Mouse (Mus musculus): ENCODE measurements around the gene Vmac. TPM values are rescaled to one million over a fixed set of nuclear protein-coding genes. Genes with fewer than 3 reads are reported as not detected.

Gene Vmac
- polyA plus RNA-seq, 1 experiment, result 32.8 TPM

- DNase-seq, result no peak
- WGBS, result 15% methylated on average over 10 of the region's 10 CpGs
- H3K4me3 ChIP-seq (ENCODE audit: insufficient read depth, low read depth, low read length), result no peak overlapping the region
Measured at GRCm38 (mm10) chr17:56664333-56664732, 53.5 kb downstream of the Vmac start.

More at GRCm38 (mm10) chr17:56664333-56664732, 53.5 kb downstream of the Vmac start:
- no peaks in the 10 kb centered on the region for H3K4me1 ChIP-seq (ENCODE audit: control insufficient read depth, insufficient read depth, low read length)
- H3K27me3 ChIP-seq (replicated peaks; ENCODE audit: control insufficient read depth, insufficient read depth, low read length), result no peaks in the 10 kb centered on the region
- no peaks in the 10 kb centered on the region for H3K36me3 ChIP-seq (ENCODE audit: control insufficient read depth, insufficient read depth, low read length)
- no peak overlapping the region for H3K27ac ChIP-seq (ENCODE audit: insufficient read depth, low read depth, low read length)
- TF ChIP-seq POLR2A (IDR thresholded peaks at IDR 0.05; ENCODE audit: low read depth, low read length), result no peak
- no peak for TF ChIP-seq CTCF (conservative IDR thresholded peaks at IDR 0.05; ENCODE audit: insufficient read depth, insufficient read length, low read depth, low read length)

Other genes starting within 250 kb of the Vmac start
- 38.8 and 48.0 TPM in 2 replicates for gene Ptprs, start 241.5 kb downstream of the Vmac start, polyA plus RNA-seq (2012; rRNA removed)
- gene Znrf4, start 205.6 kb downstream of the Vmac start, polyA plus RNA-seq (2012; rRNA removed), result 0.17 and 0.52 TPM in 2 replicates
- 1.7 and 2.1 TPM in 2 replicates for gene Gm20219, start 163.6 kb downstream of the Vmac start, polyA plus RNA-seq (2012; rRNA removed)
- 68.4 and 77.1 TPM in 2 replicates for gene Safb2, start 133.4 kb downstream of the Vmac start, polyA plus RNA-seq (2012; rRNA removed)
- 67.6 and 87.0 TPM in 2 replicates for gene Safb, start 133.2 kb downstream of the Vmac start, polyA plus RNA-seq (2012; rRNA removed)
- 440 and 549 TPM in 2 replicates for gene 2410015M20Rik, start 108.3 kb downstream of the Vmac start, polyA plus RNA-seq (2012; rRNA removed)
- 1,850 and 1,975 TPM in 2 replicates for gene Rpl36, start 104.6 kb downstream of the Vmac start, polyA plus RNA-seq (2012; rRNA removed)
- gene Lonp1, start 91.1 kb downstream of the Vmac start, polyA plus RNA-seq (2012; rRNA removed), result 123 and 128 TPM in 2 replicates
- gene Catsperd, start 89.9 kb downstream of the Vmac start, polyA plus RNA-seq (2012; rRNA removed), result 0.97 and 1.5 TPM in 2 replicates
- gene Ranbp3, start 44.7 kb downstream of the Vmac start, polyA plus RNA-seq (2012; rRNA removed), result 48.7 and 58.8 TPM in 2 replicates
- 897 and 907 TPM in 2 replicates for gene Ndufa11, start 255 bp downstream of the Vmac start, polyA plus RNA-seq (2012; rRNA removed)
- 19.2 and 27.1 TPM in 2 replicates for gene Nrtn, start 39.5 kb upstream of the Vmac start, polyA plus RNA-seq (2012; rRNA removed)
- 43.6 and 55.2 TPM in 2 replicates for gene Dus3l, start 46.7 kb upstream of the Vmac start, polyA plus RNA-seq (2012; rRNA removed)
- gene Prr22, start 52.2 kb upstream of the Vmac start, polyA plus RNA-seq (2012; rRNA removed), result 1.9 and 2.3 TPM in 2 replicates
- gene Rfx2, start 113.0 kb upstream of the Vmac start, polyA plus RNA-seq (2012; rRNA removed), result 4.8 and 6.2 TPM in 2 replicates
- 0.05 TPM in 2 replicates for gene Acsbg2, start 156.4 kb upstream of the Vmac start, polyA plus RNA-seq (2012; rRNA removed)
- 0.03 and 0.07 TPM in 2 replicates for gene 1700061G19Rik, start 157.5 kb upstream of the Vmac start, polyA plus RNA-seq (2012; rRNA removed)
- gene Mllt1, start 217.4 kb upstream of the Vmac start, polyA plus RNA-seq (2012; rRNA removed), result 30.1 and 37.9 TPM in 2 replicates